17 mouse cellular contexts compared by ENCODE assay signal in genomic region chr8:13117096-13117495, GRCm38 (mm10). TPM values are rescaled to one million over a fixed set of nuclear protein-coding genes. Genes with fewer than 3 reads are reported as not detected.
"Had no signal": no experiment of that assay in that cellular context is flagged by ENCODE, and none has a peak within 500 bp of the region (broad histone marks: within the 10 kb centered on the region; RNA-seq: fewer than 3 reads in every experiment).

No protein-coding gene starts in this region.

- H3K4me2 ChIP-seq: limb, embryonic 15.5 days; liver, embryonic 12.5 days; lung, embryonic 14.5 days; midbrain, embryonic 12.5 days had no signal

- H3K4me1 ChIP-seq: limb, embryonic 15.5 days; midbrain, embryonic 12.5 days had no signal

- H3K9me3 ChIP-seq: limb, embryonic 15.5 days; liver, embryonic 12.5 days; megakaryocyte, embryonic 14.5 days; midbrain, embryonic 12.5 days had no signal

- H3K27me3 ChIP-seq: limb, embryonic 15.5 days; liver, embryonic 12.5 days; megakaryocyte, embryonic 14.5 days; midbrain, embryonic 12.5 days had no signal

- H3K4me3 ChIP-seq: limb, embryonic 15.5 days; liver, embryonic 12.5 days; megakaryocyte, embryonic 14.5 days; midbrain, embryonic 12.5 days had no signal

- H3K9ac ChIP-seq: limb, embryonic 15.5 days; liver, embryonic 12.5 days; lung, embryonic 14.5 days; midbrain, embryonic 12.5 days had no signal

- DNase-seq: kidney, adult 8-10 months; kidney, postnatal 36 days; lung, embryonic 14.5 days; lung, postnatal 14 days; thymus, postnatal 4 days had no signal

- ATAC-seq: liver, embryonic 12.5 days had no signal

- H3K27ac ChIP-seq: kidney, postnatal 0 days; limb, embryonic 15.5 days; liver, embryonic 12.5 days; macrophage; midbrain, embryonic 12.5 days; stomach, postnatal 0 days had no signal

RNA-seq across cellular contexts. Expression of gene Proz, which starts 56.4 kb away (rescaled TPM):
- total RNA-seq: layer of hippocampus, adult 18-20 months; layer of hippocampus, postnatal 10 days; left cerebral cortex, adult 18-20 months; left cerebral cortex, postnatal 10 days; midbrain, postnatal 0 days had no signal
- polyA plus RNA-seq: macrophage had no signal
